Mouse (Mus musculus) heart, embryonic 11.5 days (tissue): Measurements from ENCODE around the gene Adam19. TPM values are rescaled to one million over a fixed set of nuclear protein-coding genes. Genes with fewer than 3 reads are reported as not detected.

ENCODE experiments used
- ATAC-seq: fragments of 200-750 bp; cut with Nextera tagmentation; replicated peaks from 2 replicates; pipeline ENCODE4 v1.8.0; 2017; ENCODE audit warnings: moderate library complexity; ENCODE audit not compliant: insufficient number of reproducible peaks, low FRiP score, low TSS enrichment
- H3K27ac ChIP-seq: fragments of 300-500 bp; sonication (generic); 2 replicates; pipeline ENCODE4 v1.5.1; 2014; ENCODE audit warnings: mild to moderate bottlenecking, low read depth, low read length
- H3K27me3 ChIP-seq: fragments of 300-500 bp; sonication (generic); 2 replicates; pipeline ENCODE4 v1.6.1; 2014; ENCODE audit warnings: mild to moderate bottlenecking, low read length, mixed read lengths; ENCODE audit not compliant: control insufficient read depth, insufficient read depth
- H3K36me3 ChIP-seq: fragments of 300-500 bp; sonication (generic); 2 replicates; pipeline ENCODE4 v1.6.1; 2014; ENCODE audit warnings: mild to moderate bottlenecking, low read length, moderate library complexity, mixed read lengths; ENCODE audit not compliant: control insufficient read depth, insufficient read depth
- H3K4me1 ChIP-seq: fragments of 300-500 bp; sonication (generic); 2 replicates; pipeline ENCODE4 v1.6.1; 2014; ENCODE audit warnings: low read length; ENCODE audit not compliant: control insufficient read depth, insufficient read depth
- H3K4me2 ChIP-seq: fragments of 300-500 bp; sonication (generic); 2 replicates; pipeline ENCODE4 v1.6.1; 2014; ENCODE audit warnings: mild to moderate bottlenecking, moderate library complexity
- H3K4me3 ChIP-seq: fragments of 300-500 bp; sonication (generic); 2 replicates; pipeline ENCODE4 v1.5.1; 2014; ENCODE audit warnings: low read depth, low read length
- H3K9ac ChIP-seq: fragments of 300-500 bp; sonication (generic); 2 replicates; pipeline ENCODE4 v1.6.1; 2014; ENCODE audit warnings: mild to moderate bottlenecking, low read depth, low read length, moderate library complexity
- H3K9me3 ChIP-seq: fragments of 300-500 bp; sonication (generic); replicated peaks from 2 replicates; pipeline ENCODE4 v1.6.1; 2016; ENCODE audit warnings: low read length; ENCODE audit not compliant: control insufficient read depth
- WGBS: fragments of 180-500 bp; shearing (Covaris S2); extraction: QIAGEN DNeasy Blood & Tissue Kit; methylation state at CpG from one replicate; pipeline ENCODE4 v1.1.7; 2014; ENCODE audit not compliant: insufficient replicate concordance; 5-methylcytosine and 5-hydroxymethylcytosine counted together
- polyA plus RNA-seq: library from polyadenylated mRNA; unstranded; fragments of >200 nt; fragmentation: Nextera tagmentation; extraction: Ambion mirVana; gene quantifications from 2 replicates; pipeline ENCODE4 v1.2.1, GENCODE M21; 2014

Adam19 gene
- polyA plus RNA-seq, 1 experiment from 2014 or later: 24.4 TPM

DNA sequence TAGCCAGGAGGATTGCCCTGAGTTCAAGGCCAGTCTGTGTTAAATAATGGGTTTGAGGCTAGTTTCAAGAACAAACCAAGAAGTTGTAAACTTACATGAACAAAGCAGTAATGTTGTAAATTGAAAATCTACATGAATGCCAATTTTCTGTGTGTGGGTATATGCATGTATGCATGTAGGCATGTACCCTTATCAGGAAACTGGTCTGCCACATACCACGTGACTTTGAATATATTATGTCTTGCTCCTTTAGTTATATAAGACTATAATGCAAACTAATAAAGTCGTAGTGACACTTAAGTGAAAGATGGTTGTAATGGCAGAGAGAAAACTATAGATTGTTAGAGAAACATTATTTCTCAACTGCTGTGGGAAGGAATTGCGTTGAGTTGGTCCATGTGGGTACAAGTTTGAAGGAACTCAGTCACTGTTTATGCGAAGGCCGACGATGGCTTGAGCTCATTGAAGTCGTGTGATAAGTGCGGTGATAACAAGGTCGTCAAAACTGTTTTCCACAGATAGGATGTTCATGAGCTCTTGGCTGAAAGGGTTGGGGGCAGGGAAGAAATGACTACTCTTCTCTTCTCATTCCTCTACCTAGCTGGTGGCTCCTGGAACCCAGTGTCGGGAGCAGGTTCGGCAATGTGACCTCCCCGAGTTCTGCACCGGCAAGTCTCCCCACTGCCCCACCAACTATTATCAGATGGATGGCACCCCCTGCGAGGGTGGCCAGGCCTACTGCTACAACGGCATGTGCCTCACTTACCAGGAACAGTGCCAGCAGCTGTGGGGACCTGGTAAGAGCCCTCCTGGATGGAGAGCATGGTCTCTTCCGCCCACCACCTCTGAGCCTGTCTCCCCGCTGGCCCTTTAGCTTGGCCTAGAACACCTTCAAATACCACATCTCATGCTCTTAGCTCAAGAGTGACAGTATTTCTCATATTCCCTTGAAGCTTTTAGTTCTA lies 75.5 kb downstream of the Adam19 start:
- Histone ChIP-seq H3K36me3 (peaks cover 24% of the 10 kb centered on the region), H3K9me3 (no peaks in the 10 kb centered on the region), H3K9ac (no peak overlapping the region), H3K4me1 (0 out of 2 replicates have a peak, but pooled peaks cover 3% of the 10 kb centered on the region), H3K27me3 (no peaks in the 10 kb centered on the region), H3K4me2 (no peak overlapping the region), H3K27ac (no peak overlapping the region), H3K4me3 (no peak overlapping the region)
- no peak for ATAC-seq
- 76% methylated on average over 17 of the region's 17 CpGs for WGBS

- H3K4me3 ChIP-seq: no peak overlapping the region
- H3K9ac ChIP-seq: no peak overlapping the region
- no peak overlapping the region for H3K27ac ChIP-seq
- WGBS: 82% methylated on average over 2 of the region's 2 CpGs
- H3K9me3 ChIP-seq: no peaks in the 10 kb centered on the region
- peaks cover 29% of the 10 kb centered on the region for H3K36me3 ChIP-seq
- no peaks in the 10 kb centered on the region for H3K4me1 ChIP-seq
- H3K4me2 ChIP-seq: no peak overlapping the region
- no peaks in the 10 kb centered on the region for H3K27me3 ChIP-seq
- no peak for ATAC-seq
These were observed 79.1 kb downstream of the Adam19 start for GRCm38 (mm10) chr11:46134899-46135298.

GRCm38 (mm10) chr11:46143342-46143741 lies 87.5 kb downstream of the Adam19 start:
- Histone ChIP-seq H3K4me2 (no peak overlapping the region), H3K36me3 (peaks cover 18% of the 10 kb centered on the region; the same call in 1 of the 2 replicates), H3K27ac (no peak overlapping the region), H3K4me3 (no peak overlapping the region), H3K4me1 (no peaks in the 10 kb centered on the region), H3K9me3 (no peaks in the 10 kb centered on the region), H3K9ac (no peak overlapping the region), H3K27me3 (no peaks in the 10 kb centered on the region)
- WGBS: 79% methylated on average over 6 of the region's 6 CpGs
- ATAC-seq: no peak

- Histone ChIP-seq H3K27ac (no peak overlapping the region), H3K4me1 (no peaks in the 10 kb centered on the region), H3K9me3 (no peaks in the 10 kb centered on the region), H3K36me3 (peaks cover 9% of the 10 kb centered on the region; the same call in 1 of the 2 replicates), H3K4me3 (no peak overlapping the region), H3K9ac (no peak overlapping the region), H3K27me3 (no peaks in the 10 kb centered on the region), H3K4me2 (no peak overlapping the region)
- WGBS: 82% methylated on average over 11 of the region's 11 CpGs
- ATAC-seq: no peak
These were observed 89.5 kb downstream of the Adam19 start for GRCm38 (mm10) chr11:46145163-46145875.

DNA sequence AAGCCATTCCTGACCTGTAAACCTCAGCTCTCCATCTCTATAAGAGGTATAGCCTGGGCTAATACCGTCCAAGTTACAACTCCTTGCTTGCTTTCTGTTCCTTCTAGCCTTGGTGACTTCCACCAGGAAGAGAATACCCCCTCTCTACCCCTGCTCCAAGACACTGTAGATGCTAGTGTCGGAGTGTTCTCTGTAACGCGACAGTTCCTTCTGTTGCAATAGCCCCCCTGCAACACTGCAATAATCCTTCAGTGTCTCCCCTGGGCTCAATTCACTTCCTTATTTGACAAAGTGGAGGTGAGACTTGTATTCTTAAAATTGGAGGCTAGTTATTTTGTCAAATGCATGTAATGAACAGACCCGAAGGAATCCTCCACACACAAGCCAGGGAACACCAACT lies 90.8 kb downstream of the Adam19 start:
- Histone ChIP-seq H3K9ac (no peak overlapping the region), H3K4me3 (no peak overlapping the region), H3K27ac (no peak overlapping the region), H3K27me3 (no peaks in the 10 kb centered on the region), H3K4me2 (no peak overlapping the region), H3K36me3 (no peaks in the 10 kb centered on the region; the same call in 1 of the 2 replicates), H3K9me3 (no peaks in the 10 kb centered on the region), H3K4me1 (no peaks in the 10 kb centered on the region)
- ATAC-seq: no peak
- 91% methylated on average over 5 of the region's 5 CpGs for WGBS

DNA sequence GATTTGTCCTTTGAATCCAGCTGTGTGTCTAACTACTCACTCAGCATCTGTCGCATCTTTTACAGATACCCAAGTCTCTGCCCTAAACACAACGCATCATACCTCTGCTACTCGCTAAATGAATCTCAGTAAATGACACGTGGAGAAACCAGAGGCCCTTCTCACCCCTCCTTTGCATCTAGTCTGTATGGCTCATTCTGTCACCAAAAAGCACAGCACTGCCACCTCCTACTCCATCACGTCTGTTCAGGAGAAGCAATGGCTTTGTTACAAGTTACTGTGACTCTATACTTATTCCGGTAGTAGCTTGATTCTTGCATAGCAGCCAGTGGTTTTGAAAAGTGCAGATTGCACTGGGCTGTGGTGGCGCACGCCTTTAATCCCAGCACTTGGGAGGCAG lies 101.2 kb downstream of the Adam19 start:
- Histone ChIP-seq H3K9me3 (no peaks in the 10 kb centered on the region), H3K27me3 (no peaks in the 10 kb centered on the region), H3K4me2 (no peak overlapping the region), H3K27ac (no peak overlapping the region), H3K36me3 (no peaks in the 10 kb centered on the region), H3K4me1 (no peaks in the 10 kb centered on the region), H3K4me3 (no peak overlapping the region), H3K9ac (no peak overlapping the region)
- ATAC-seq: no peak
- 84% methylated on average over 8 of the region's 8 CpGs for WGBS

DNA sequence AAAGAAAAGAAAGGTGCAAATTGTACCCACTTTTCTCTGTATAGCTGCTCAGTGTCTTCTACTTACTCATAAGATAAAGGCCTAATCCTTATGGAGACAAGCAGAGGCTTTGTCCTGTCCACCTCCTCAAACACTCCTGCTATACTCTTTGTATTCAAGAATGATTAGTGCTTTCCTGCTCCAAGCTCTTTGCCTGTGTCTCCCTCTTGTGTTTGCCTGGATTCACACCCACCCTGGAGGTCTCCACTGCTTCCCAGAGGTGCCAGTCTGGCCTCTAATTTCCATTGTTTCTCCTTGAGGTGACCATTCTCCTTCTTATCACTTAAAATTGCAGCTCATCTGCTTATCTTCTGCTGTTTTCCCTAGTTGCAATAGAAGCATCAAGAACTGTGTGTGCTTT lies 101.7 kb downstream of the Adam19 start:
- H3K9me3 ChIP-seq: no peaks in the 10 kb centered on the region
- H3K36me3 ChIP-seq: no peaks in the 10 kb centered on the region
- no peak for ATAC-seq
- H3K27me3 ChIP-seq: no peaks in the 10 kb centered on the region
- H3K4me3 ChIP-seq: no peak overlapping the region
- H3K4me1 ChIP-seq: no peaks in the 10 kb centered on the region
- H3K27ac ChIP-seq: no peak overlapping the region
- H3K4me2 ChIP-seq: no peak overlapping the region
- H3K9ac ChIP-seq: no peak overlapping the region

GRCm38 (mm10) chr11:46165866-46166585 lies 110.2 kb downstream of the Adam19 start, which contains the start of gene Nipal4:
TSS of gene Nipal4 (minus strand) at chr11:46166508.
- Histone ChIP-seq H3K9me3 (no peaks in the 10 kb centered on the region), H3K27me3 (peaks cover 2% of the 10 kb centered on the region; the same call in 1 of the 2 replicates), H3K27ac (peak within 1 kb of the TSS; percentile 35; the same call in 1 of the 2 replicates), H3K4me2 (peak within 1 kb of the TSS; percentile 92), H3K9ac (peak within 1 kb of the TSS; percentile 84), H3K36me3 (no peaks in the 10 kb centered on the region), H3K4me1 (peaks cover 4% of the 10 kb centered on the region; the same call in 1 of the 2 replicates), H3K4me3 (peak within 1 kb of the TSS; percentile 72)
- WGBS: under 1% methylated on average over 40 of the region's 40 CpGs
- peak; percentile 56 for ATAC-seq
